Mouse (Mus musculus) CH12.LX (cell line): ENCODE measurements around the gene Plekha7. TPM values are rescaled to one million over a fixed set of nuclear protein-coding genes. Genes with fewer than 3 reads are reported as not detected.

ENCODE experiments used
- DNase-seq: peaks from one replicate; pipeline ENCODE4 v3.0.0-alpha.2; 2013; ENCODE audit errors: extremely low read depth
- H3K27ac ChIP-seq: 2 replicates; pipeline ENCODE4 v1.5.1; 2012; ENCODE audit warnings: low read depth, mild to moderate bottlenecking, control low read depth, moderate library complexity; ENCODE audit not compliant: insufficient read depth
- H3K27me3 ChIP-seq: replicated peaks from 2 replicates; pipeline ENCODE3; 2012; ENCODE audit warnings: inconsistent platforms
- H3K36me3 ChIP-seq, 2 experiments: replicated peaks in 1 of 2; 2 replicates each; pipeline versions ENCODE3 to v1.6.1; 2012; ENCODE audit warnings: inconsistent platforms in 1 of 2, low read length in 1 of 2, mild to moderate bottlenecking in 1 of 2, mixed read lengths in 1 of 2, moderate library complexity in 1 of 2; ENCODE audit not compliant: control insufficient read depth in 1 of 2, insufficient read depth in 1 of 2
- H3K4me1 ChIP-seq, 2 experiments: 2 replicates each; pipeline ENCODE4 v1.6.1; 2012; ENCODE audit warnings: inconsistent platforms in 1 of 2, moderate library complexity in 1 of 2; ENCODE audit not compliant: insufficient read depth in 2 of 2, control insufficient read depth in 1 of 2
- H3K4me2 ChIP-seq: 2 replicates; pipeline ENCODE4 v1.6.1; 2012; ENCODE audit warnings: low read depth, mild to moderate bottlenecking, control low read depth; ENCODE audit not compliant: poor library complexity, insufficient read depth, severe bottlenecking
- H3K4me3 ChIP-seq, 3 experiments: fragments of 150-350 bp in 1 of 3; sonication (generic) in 1 of 3; replicated peaks in 1 of 3; 2 replicates each; pipeline versions ENCODE3 to v1.5.1; 2011 to 2012; ENCODE audit warnings: low read depth in 2 of 3, low read length in 2 of 3, mild to moderate bottlenecking in 2 of 3, moderate library complexity in 2 of 3, control low read depth in 1 of 3, improper control_type of control experiment in 1 of 3, inconsistent platforms in 1 of 3, mixed read lengths in 1 of 3; ENCODE audit not compliant: poor library complexity in 1 of 3
- H3K79me2 ChIP-seq: replicated peaks from 2 replicates; pipeline ENCODE4 v1.6.1; 2012; ENCODE audit warnings: mild to moderate bottlenecking, moderate library complexity; ENCODE audit not compliant: control insufficient read depth, poor library complexity, insufficient read depth, severe bottlenecking; ENCODE audit errors: extremely low read depth
- H3K9ac ChIP-seq: 2 replicates; pipeline ENCODE4 v1.6.1; 2012; ENCODE audit warnings: low read depth, mild to moderate bottlenecking, control low read depth, moderate library complexity; ENCODE audit not compliant: insufficient read depth
- H3K9me3 ChIP-seq: replicated peaks from 2 replicates; pipeline ENCODE3; 2012; ENCODE audit warnings: low read length, inconsistent platforms, mixed read lengths
- BHLHE40 ChIP-seq: IDR thresholded peaks from 2 replicates; pipeline ENCODE4 v1.6.1; 2011; ENCODE audit warnings: mild to moderate bottlenecking, low read depth, low read length, improper control_type of control experiment
- CHD1 ChIP-seq: IDR thresholded peaks from 2 replicates; pipeline ENCODE4 v1.6.1; 2012; ENCODE audit warnings: low read depth, low read length, improper control_type of control experiment, inconsistent platforms
- CHD2 ChIP-seq: IDR thresholded peaks from 2 replicates; pipeline ENCODE4 v1.6.1; 2011; ENCODE audit warnings: low read length, improper control_type of control experiment
- E2F4 ChIP-seq: IDR thresholded peaks from 2 replicates; pipeline ENCODE4 v1.6.1; 2011; ENCODE audit warnings: low read depth, low read length, improper control_type of control experiment; ENCODE audit not compliant: insufficient replicate concordance
- ELF1 ChIP-seq: IDR thresholded peaks from 2 replicates; pipeline ENCODE4 v1.6.1; 2014; ENCODE audit warnings: low read depth, mild to moderate bottlenecking, inconsistent platforms, low read length, improper control_type of control experiment
- ETS1 ChIP-seq: conservative IDR thresholded peaks from 2 replicates; pipeline ENCODE4 v1.6.1; 2012; ENCODE audit warnings: low read depth, mild to moderate bottlenecking, inconsistent platforms, low read length, improper control_type of control experiment, moderate library complexity
- GABPA ChIP-seq: IDR thresholded peaks from 2 replicates; pipeline ENCODE4 v1.6.1; 2012; ENCODE audit warnings: low read depth, low read length, improper control_type of control experiment, inconsistent platforms; ENCODE audit not compliant: insufficient replicate concordance
- HCFC1 ChIP-seq: IDR thresholded peaks from 2 replicates; pipeline ENCODE4 v1.6.1; 2012; ENCODE audit warnings: low read depth, mild to moderate bottlenecking, inconsistent platforms, low read length, improper control_type of control experiment
- IRF4 ChIP-seq: IDR thresholded peaks from 2 replicates; pipeline ENCODE4 v1.6.1; 2014; ENCODE audit warnings: low read depth, mild to moderate bottlenecking, inconsistent platforms, low read length, improper control_type of control experiment
- JUN ChIP-seq: IDR thresholded peaks from 2 replicates; pipeline ENCODE4 v1.6.1; 2011; ENCODE audit warnings: low read depth, mild to moderate bottlenecking, low read length, improper control_type of control experiment, moderate library complexity; ENCODE audit not compliant: insufficient read depth
- JUND ChIP-seq: conservative IDR thresholded peaks from 2 replicates; pipeline ENCODE4 v1.6.1; 2011; ENCODE audit warnings: low read depth, low read length, improper control_type of control experiment
- MAFK ChIP-seq: IDR thresholded peaks from 2 replicates; pipeline ENCODE4 v1.6.1; 2011; ENCODE audit warnings: low read length, improper control_type of control experiment; ENCODE audit not compliant: insufficient replicate concordance
- MAZ ChIP-seq: IDR thresholded peaks from 2 replicates; pipeline ENCODE4 v1.6.1; 2012; ENCODE audit warnings: low read depth, mild to moderate bottlenecking, inconsistent platforms, low read length, improper control_type of control experiment, moderate library complexity
- MEF2A ChIP-seq: IDR thresholded peaks from 2 replicates; pipeline ENCODE4 v1.6.1; 2014; ENCODE audit warnings: low read depth, mild to moderate bottlenecking, inconsistent platforms, low read length, improper control_type of control experiment, borderline replicate concordance
- MXI1 ChIP-seq: IDR thresholded peaks from 2 replicates; pipeline ENCODE4 v1.6.1; 2011; ENCODE audit warnings: mild to moderate bottlenecking, low read depth, low read length, improper control_type of control experiment
- NELFE ChIP-seq: IDR thresholded peaks from 2 replicates; pipeline ENCODE4 v1.6.1; 2011; ENCODE audit warnings: low read depth, low read length, improper control_type of control experiment
- NRF1 ChIP-seq: IDR thresholded peaks from 2 replicates; pipeline ENCODE4 v1.6.1; 2014; ENCODE audit warnings: low read depth, mild to moderate bottlenecking, inconsistent platforms, low read length, improper control_type of control experiment, moderate library complexity
- PAX5 ChIP-seq: IDR thresholded peaks from 2 replicates; pipeline ENCODE4 v1.6.1; 2012; ENCODE audit warnings: low read length, inconsistent platforms, mixed read lengths
- POLR2A ChIP-seq: IDR thresholded peaks from 2 replicates; pipeline ENCODE4 v1.6.1; 2011; ENCODE audit warnings: low read depth, mild to moderate bottlenecking, improper control_type of control experiment, low read length
- POLR2AphosphoS2 ChIP-seq: IDR thresholded peaks from 2 replicates; pipeline ENCODE4 v1.6.1; 2011; ENCODE audit warnings: low read depth, low read length, improper control_type of control experiment
- RCOR1 ChIP-seq: conservative IDR thresholded peaks from 2 replicates; pipeline ENCODE4 v1.6.1; 2012; ENCODE audit warnings: low read depth, mild to moderate bottlenecking, inconsistent platforms, low read length, improper control_type of control experiment
- SMC3 ChIP-seq: IDR thresholded peaks from 2 replicates; pipeline ENCODE4 v1.6.1; 2011; ENCODE audit warnings: low read depth, low read length, improper control_type of control experiment
- TBP ChIP-seq: conservative IDR thresholded peaks from 2 replicates; pipeline ENCODE4 v1.6.1; 2011; ENCODE audit warnings: low read depth, low read length, improper control_type of control experiment
- TCF12 ChIP-seq: IDR thresholded peaks from 2 replicates; pipeline ENCODE4 v1.6.1; 2014; ENCODE audit warnings: low read depth, mild to moderate bottlenecking, inconsistent platforms, low read length, improper control_type of control experiment
- UBTF ChIP-seq: IDR thresholded peaks from 2 replicates; pipeline ENCODE4 v1.6.1; 2012; ENCODE audit warnings: low read depth, mild to moderate bottlenecking, inconsistent platforms, low read length, improper control_type of control experiment, moderate library complexity
- ZC3H11A ChIP-seq: IDR thresholded peaks from 2 replicates; pipeline ENCODE4 v1.6.1; 2012; ENCODE audit warnings: low read depth, mild to moderate bottlenecking, inconsistent platforms, low read length, improper control_type of control experiment
- ZKSCAN1 ChIP-seq: IDR thresholded peaks from 2 replicates; pipeline ENCODE4 v1.6.1; 2012; ENCODE audit warnings: low read depth, inconsistent platforms, low read length, improper control_type of control experiment, borderline replicate concordance
- ZMIZ1 ChIP-seq: IDR thresholded peaks from 2 replicates; pipeline ENCODE4 v1.6.1; 2012; ENCODE audit warnings: low read depth, mild to moderate bottlenecking, inconsistent platforms, low read length, improper control_type of control experiment
- ZNF384 ChIP-seq: IDR thresholded peaks from 2 replicates; pipeline ENCODE4 v1.6.1; 2012; ENCODE audit warnings: low read depth, low read length, improper control_type of control experiment, inconsistent platforms
- dilution Hi-C: fragments of 300-500 bp; cut with MboI; formaldehyde crosslinking; loops from 2 replicates; pipeline ENCODE4 v1.14.3; 2020; ENCODE audit warnings: low sequenced_read_pairs; ENCODE audit not compliant: extremely low pct_unique_long_range_greater_than_20kb, extremely low pct_ligation_motif_present
- in situ Hi-C: fragments of 300-500 bp; cut with MboI; formaldehyde crosslinking; loops from 3 replicates; pipeline ENCODE4 v1.14.3; 2019; ENCODE audit warnings: low sequenced_read_pairs, low pct_ligation_motif_present, low pct_unique_long_range_greater_than_20kb, mixed read lengths
- polyA plus RNA-seq: library from polyadenylated mRNA; unstranded; fragments of >175 nt; gene quantifications from 2 replicates; pipeline ENCODE4 v1.2.1, GENCODE M21; 2012; ENCODE audit warnings: low read depth; ENCODE audit not compliant: insufficient read length
- total RNA-seq, 2 experiments: library from RNA; depleted of rRNA; stranded (reverse); fragments of 300-350 nt in 1 of 2; fragments of >200 nt in 1 of 2; gene quantifications; 2 replicates each; pipeline ENCODE4 v1.2.3; 2012 to 2014

The Plekha7 gene
- total and polyA plus RNA-seq, 3 experiments: 0.59 to 1.5 (median 1.0) TPM

DNA sequence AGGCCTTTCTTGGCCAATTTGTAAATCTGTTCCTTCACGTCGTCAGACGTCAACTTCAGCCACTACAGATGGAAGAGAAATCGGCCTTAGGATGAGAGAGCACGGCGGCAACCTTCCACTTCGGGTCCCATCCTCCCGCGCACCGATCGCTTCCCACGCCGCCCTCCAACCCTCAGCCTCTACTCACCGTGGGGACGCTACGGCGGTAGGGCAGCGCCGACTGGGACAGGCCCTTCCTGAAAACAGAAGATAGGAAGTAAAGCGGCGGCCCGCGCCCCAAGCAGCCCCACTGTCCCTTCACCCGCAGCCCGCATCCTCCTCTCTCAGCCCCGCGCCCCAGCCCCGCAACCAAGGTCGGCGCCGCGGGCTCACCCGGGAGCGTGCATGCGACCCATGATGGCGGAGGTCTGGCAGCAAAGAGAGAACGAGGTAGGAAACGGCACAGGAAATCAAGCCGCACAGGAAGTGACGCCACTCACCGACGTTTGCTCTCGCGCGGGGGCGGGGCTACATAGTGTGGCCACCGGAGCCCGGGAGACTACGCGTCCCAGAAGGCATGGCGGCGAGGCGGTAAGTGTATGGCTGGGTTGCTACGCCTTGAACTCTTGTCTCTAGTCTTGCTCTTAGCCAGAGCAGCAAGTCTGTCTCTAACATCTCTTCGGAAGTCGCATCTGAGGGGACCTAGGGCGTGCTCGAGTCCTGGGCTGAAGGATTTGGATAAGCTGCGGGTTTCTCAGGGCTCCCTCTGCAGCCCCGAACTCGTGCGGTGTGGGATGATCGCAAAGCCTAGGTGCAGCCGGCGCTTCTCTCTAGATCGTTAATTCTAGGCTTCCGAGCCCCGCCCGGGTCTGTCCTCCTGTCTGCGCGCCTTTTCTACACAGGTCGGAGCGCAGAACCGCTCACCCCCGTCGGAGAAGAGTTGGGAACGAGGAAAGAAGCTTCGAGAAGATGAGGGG is 25.8 kb upstream of the Plekha7 start, which contains the start of gene Rps13 (continued):
- TF ChIP-seq CHD1 (no peak; the same call in 1 of the 2 replicates), ELF1 (peak; percentile 82), TCF12 (peak; percentile 91), JUND (no peak), ZNF384 (no peak), E2F4 (no peak), GABPA (peak; percentile 15; the same call in 1 of the 2 replicates), POLR2A (peak; percentile 97), MAZ (no peak), ZKSCAN1 (no peak), MAFK (no peak), ZC3H11A (no peak), TBP (peak; percentile 85), ETS1 (no peak), JUN (0 out of 2 replicates have a peak, but pooled peaks have one; percentile 3), MEF2A (0 out of 2 replicates have a peak, but pooled peaks have one; percentile 16), MXI1 (peak; percentile 57), HCFC1 (peak; percentile 89)
- TF ChIP-seq, all 38 proteins: peak for 18

DNA sequence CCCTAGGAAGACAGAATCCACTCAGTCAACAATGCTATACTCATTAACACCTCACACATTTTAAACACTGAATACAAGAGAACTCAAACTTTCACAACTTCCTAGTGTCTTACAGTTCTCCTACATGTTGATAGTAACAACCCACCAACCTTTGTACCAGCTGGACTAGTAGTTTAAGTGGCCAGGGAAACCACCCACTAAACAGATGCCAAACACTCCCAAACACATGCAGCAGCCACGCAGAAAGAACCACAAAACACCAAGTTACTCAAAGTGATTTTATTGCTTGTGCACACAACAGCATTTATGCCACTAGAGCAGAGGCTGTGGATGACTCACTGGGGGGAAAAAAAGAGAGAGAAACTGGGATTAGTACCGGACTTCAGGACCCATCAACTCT is 23.1 kb upstream of the Plekha7 start:
- dilution Hi-C loops: no loop called here
- Histone ChIP-seq H3K4me2 (no peak overlapping the region), H3K9me3 (no peaks in the 10 kb centered on the region), H3K4me3 (peak overlapping the region in 1 of 3 experiments; percentile 92), H3K79me2 (peaks cover 27% of the 10 kb centered on the region), H3K27ac (no peak overlapping the region), H3K9ac (no peak overlapping the region), H3K4me1 (peaks cover 0 to 32% of the 10 kb centered on the region in 2 experiments; a peak in 2 of 4 replicates), H3K36me3 (peaks cover 29 to 41% of the 10 kb centered on the region in 2 experiments), H3K27me3 (no peaks in the 10 kb centered on the region)
- in situ Hi-C loops: loop anchor here (25.0 kb wide), 2 partner anchors 181 to 281 kb away; partner anchors contain the start of gene Nucb2
- no peak for TF ChIP-seq NRF1
- TF ChIP-seq PAX5: no peak
- TF ChIP-seq BHLHE40: no peak
- TF ChIP-seq ZKSCAN1: no peak
- TF ChIP-seq NELFE: no peak
- no peak for TF ChIP-seq ELF1
- no peak for TF ChIP-seq IRF4
- no peak for TF ChIP-seq MXI1
- TF ChIP-seq HCFC1: no peak
- TF ChIP-seq CHD2: no peak
- no peak for TF ChIP-seq POLR2AphosphoS2
- TF ChIP-seq MEF2A: no peak
- TF ChIP-seq ZC3H11A: no peak
- TF ChIP-seq ZNF384: no peak
- no peak for TF ChIP-seq POLR2A
- no peak for TF ChIP-seq ZMIZ1
- no peak for TF ChIP-seq RCOR1
- TF ChIP-seq UBTF: no peak
- no peak for TF ChIP-seq SMC3
- no peak for TF ChIP-seq TBP
- DNase-seq: no peak
